Mouse (Mus musculus) hematopoietic stem cell, adult 5-6 weeks (primary cell): ENCODE data around the gene Ankrd23. TPM values are rescaled to one million over a fixed set of nuclear protein-coding genes. Genes with fewer than 3 reads are reported as not detected.

Experiments
- ATAC-seq, 2 experiments: fragments of 125-278 bp in 1 of 2; replicated peaks in 1 of 2; 2 replicates each; pipeline ENCODE4 v1.8.0; 2016 to 2017; ENCODE audit warnings: inconsistent platforms in 2 of 2, mild to moderate bottlenecking in 2 of 2, moderate number of reproducible peaks in 2 of 2, low read depth in 1 of 2, moderate TSS enrichment in 1 of 2; ENCODE audit not compliant: low FRiP score in 2 of 2, poor library complexity in 2 of 2, severe bottlenecking in 2 of 2, insufficient read depth in 1 of 2, low TSS enrichment in 1 of 2
- total RNA-seq: library from RNA; stranded (forward); fragments of 172-1452, 232-1000 nt; gene quantifications from 2 replicates; pipeline ENCODE4 v1.2.3, GENCODE M21; 2017

Ankrd23 gene
- total RNA-seq, 1 experiment from 2014 or later: 8.9 TPM

- no peak for ATAC-seq
Observed at GRCm38 (mm10) chr1:36550075-36550863, 13.6 kb upstream of the Ankrd23 start.

- ATAC-seq: no peak
Observed at GRCm38 (mm10) chr1:36549491-36549890, 12.8 kb upstream of the Ankrd23 start.

GRCm38 (mm10) chr1:36548771-36549170, 12.1 kb upstream of the Ankrd23 start:
- ATAC-seq: no peak

GRCm38 (mm10) chr1:36547981-36548598, 11.4 kb upstream of the Ankrd23 start:
- no peak for ATAC-seq

- peak; percentile 99 for ATAC-seq
Observed at GRCm38 (mm10) chr1:36546888-36547471, 10.3 kb upstream of the Ankrd23 start, which contains the start of gene Ankrd39. Gene Ankrd39, minus strand, starts transcription at chr1:36547445.

GRCm38 (mm10) chr1:36545845-36546600, 9.3 kb upstream of the Ankrd23 start:
- no peak for ATAC-seq

GRCm38 (mm10) chr1:36545382-36545781, 8.7 kb upstream of the Ankrd23 start:
- ATAC-seq: no peak

GRCm38 (mm10) chr1:36542925-36543324, 6.2 kb upstream of the Ankrd23 start:
- ATAC-seq: no peak

- ATAC-seq: no peak
Observed at GRCm38 (mm10) chr1:36541844-36542243, 5.2 kb upstream of the Ankrd23 start.

GRCm38 (mm10) chr1:36540807-36541206, 4.1 kb upstream of the Ankrd23 start:
- ATAC-seq: no peak

- ATAC-seq: no peak
Observed at GRCm38 (mm10) chr1:36540132-36540531, 3.4 kb upstream of the Ankrd23 start.

GRCm38 (mm10) chr1:36539186-36539585, 2.5 kb upstream of the Ankrd23 start, which contains the start of gene Gm42417:
Gene Gm42417, minus strand, starts transcription at chr1:36539429.
- ATAC-seq: no peak

GRCm38 (mm10) chr1:36538727-36539126, 2.0 kb upstream of the Ankrd23 start:
- no peak for ATAC-seq

GRCm38 (mm10) chr1:36536397-36536728, 320 bp downstream of the Ankrd23 start:
- no peak for ATAC-seq

- ATAC-seq: no peak
Observed at GRCm38 (mm10) chr1:36535477-36536396, 946 bp downstream of the Ankrd23 start.

- peak; percentile 73 to 75 for ATAC-seq
Observed at GRCm38 (mm10) chr1:36534595-36535058, 2.1 kb downstream of the Ankrd23 start.

- no peak for ATAC-seq
Observed at GRCm38 (mm10) chr1:36533546-36533945, 3.1 kb downstream of the Ankrd23 start.
